Mouse (Mus musculus) C2C12 (cell line): ENCODE data around the gene Rabgap1l.

Experiments
- CTCF ChIP-seq: IDR thresholded peaks from one replicate; pipeline ENCODE4 v1.5.1; 2011; ENCODE audit not compliant: control insufficient read depth, insufficient read depth, insufficient read length
- MAX ChIP-seq: IDR thresholded peaks from one replicate; pipeline ENCODE4 v1.6.1; 2011; ENCODE audit warnings: mild to moderate bottlenecking, control low read depth

DNA sequence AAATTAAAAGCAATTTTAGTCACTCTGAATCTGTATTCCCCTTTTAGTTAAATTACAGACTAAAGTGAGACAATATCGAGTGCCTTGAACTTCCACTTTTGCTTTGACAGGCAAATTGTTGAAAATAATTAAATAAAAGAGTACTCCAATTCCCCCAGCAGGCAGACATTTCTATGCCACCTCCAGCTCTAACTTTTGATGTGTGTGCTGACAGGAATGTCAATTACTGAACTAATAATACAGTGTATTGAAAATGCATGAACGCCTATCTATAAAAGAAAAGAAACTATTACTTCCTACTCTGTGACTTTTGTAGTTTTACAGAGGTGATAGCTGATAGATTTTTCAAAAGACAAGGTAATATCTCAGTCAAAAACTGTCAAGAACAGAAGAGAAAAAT is 118.2 kb downstream of the Rabgap1l start:
- TF ChIP-seq MAX (no peak), CTCF (no peak)
